Mouse (Mus musculus) C2C12 (cell line): ENCODE results near the gene Krtap31-1.

Source experiments
- CEBPB ChIP-seq: IDR thresholded peaks from one replicate; pipeline ENCODE4 v1.6.1; 2011; ENCODE audit warnings: low read depth, mild to moderate bottlenecking, control low read depth, moderate library complexity
- CTCF ChIP-seq: IDR thresholded peaks from one replicate; pipeline ENCODE4 v1.5.1; 2011; ENCODE audit not compliant: control insufficient read depth, insufficient read depth, insufficient read length
- MAX ChIP-seq: IDR thresholded peaks from one replicate; pipeline ENCODE4 v1.6.1; 2011; ENCODE audit warnings: mild to moderate bottlenecking, control low read depth
- MYOG ChIP-seq: IDR thresholded peaks from one replicate; pipeline ENCODE4 v1.6.1; 2011; ENCODE audit not compliant: control insufficient read depth, insufficient read length; ENCODE audit errors: extremely low read depth
- USF1 ChIP-seq: IDR thresholded peaks from one replicate; pipeline ENCODE4 v1.6.1; 2011; ENCODE audit warnings: low read depth, mild to moderate bottlenecking, control low read depth, moderate library complexity

- TF ChIP-seq MAX (no peak), CEBPB (no peak), CTCF (no peak), USF1 (no peak), MYOG (no peak)
Measured at GRCm38 (mm10) chr11:99914451-99914850, 6.7 kb downstream of the Krtap31-1 start, which contains the start of gene Gm11565.
